Mouse (Mus musculus) left cerebral cortex, postnatal 25 days (tissue): ENCODE measurements around the gene Prl3c1. TPM values are rescaled to one million over a fixed set of nuclear protein-coding genes. Genes with fewer than 3 reads are reported as not detected.
"Not testable (repeated sequence)": the region's sequence is repeated elsewhere in the genome, so short reads cannot be mapped to it uniquely, and the experiment has no call there.

Source experiments
- DNase-seq, 2 experiments: peaks; one replicate each; pipeline ENCODE4 v3.0.0; 2022; ENCODE audit warnings: low spot score in 2 of 2, mixed read lengths in 1 of 2
- intact Hi-C: fragments of 180-260 bp; cut with DNase I; formaldehyde crosslinking; loops from one replicate; pipeline ENCODE4 v1.15.1; 2025
- total RNA-seq, 2 experiments: library from RNA; stranded (reverse); gene quantifications; 2 replicates each; pipeline ENCODE4 v1.2.3; 2021

Gene Prl3c1
- total RNA-seq, result not detected

DNA sequence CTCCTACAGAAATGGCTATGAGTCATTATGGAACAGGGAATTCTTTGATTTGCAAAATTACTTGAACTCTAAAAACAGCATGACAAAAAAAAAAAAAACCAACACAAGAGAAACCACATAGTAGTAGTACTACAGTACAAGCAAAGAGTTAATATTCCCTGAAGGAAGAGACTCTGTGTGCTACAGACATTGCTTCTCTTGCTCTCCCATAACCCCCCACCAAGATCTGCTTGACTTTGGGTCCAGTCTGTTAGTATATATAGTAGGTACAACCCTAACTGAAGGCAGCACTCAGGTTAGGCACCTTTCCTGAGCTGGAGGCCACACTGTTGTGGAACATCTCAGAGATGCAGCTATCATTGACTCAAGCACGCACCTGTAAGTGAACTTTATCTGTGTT is at the start of gene Prl3c1:
Gene Prl3c1, plus strand, starts transcription at position 301 of the 400 bp plus-strand sequence.
- intact Hi-C loops, result no loop called here
- no peak for DNase-seq

DNA sequence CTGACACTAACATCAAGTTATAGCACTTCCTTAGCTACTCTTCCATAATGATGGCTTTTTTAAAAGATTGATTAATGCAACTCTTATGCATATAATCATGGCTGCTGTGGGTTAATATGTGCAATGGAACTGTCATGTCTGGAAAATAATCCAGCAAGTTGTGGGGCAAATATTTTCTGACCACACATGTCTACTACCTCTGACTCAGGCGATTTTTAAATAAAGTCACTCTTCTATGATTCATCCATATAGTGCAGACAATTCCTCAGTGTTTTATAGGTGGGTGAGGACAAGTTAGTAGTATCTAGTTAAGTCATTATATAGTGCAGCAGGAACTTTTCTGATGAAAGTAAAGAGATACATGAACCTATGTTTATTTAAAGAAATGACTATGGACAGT is 48.2 kb upstream of the Prl3c1 start:
- no peak for DNase-seq
- intact Hi-C loops, result no loop called here

DNA sequence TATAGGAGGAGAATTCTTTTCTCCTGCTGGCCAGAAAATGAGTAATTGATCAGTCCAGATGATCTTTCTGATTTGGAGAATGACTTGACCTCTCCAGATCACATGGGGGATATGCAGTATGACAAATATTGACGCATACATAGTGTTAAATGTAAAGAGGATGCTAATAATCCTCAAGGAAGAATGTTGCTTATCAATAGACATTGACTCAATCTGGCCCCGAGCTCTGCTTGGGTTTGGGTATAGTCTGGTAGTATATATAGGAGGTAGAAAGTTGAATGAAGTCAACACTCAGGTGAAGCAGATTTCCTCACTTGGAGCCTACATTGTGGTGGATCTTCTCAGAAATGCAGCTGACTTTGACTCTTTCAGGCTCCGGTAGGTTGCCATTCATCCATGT is 40.0 kb upstream of the Prl3c1 start, which contains the start of gene Prl3d3:
Gene Prl3d3, plus strand, starts transcription at position 301 of the 400 bp plus-strand sequence.
- intact Hi-C loops, DNase-seq: not testable (repeated sequence)

DNA sequence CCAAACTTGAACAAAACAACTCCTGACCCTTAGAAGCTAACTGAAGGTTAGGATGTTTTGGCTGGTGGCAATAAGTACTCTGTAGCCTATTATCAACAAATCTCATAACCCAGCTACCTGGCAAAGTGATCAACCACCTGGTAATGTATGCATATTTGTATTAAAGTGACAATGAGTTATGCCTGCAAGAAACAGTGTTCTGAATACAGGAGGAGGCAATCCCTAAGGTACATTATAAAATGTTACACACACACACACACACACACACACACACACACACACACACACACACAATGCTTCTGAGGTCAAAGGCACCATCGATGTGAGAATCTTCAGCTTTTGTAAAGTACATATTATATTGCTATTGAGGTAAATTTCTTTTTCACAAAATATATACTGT is 45.1 kb downstream of the Prl3c1 start, which contains the start of gene Prl3b1:
Gene Prl3b1, plus strand, starts transcription at position 301 of the 400 bp plus-strand sequence.
- DNase-seq, result no peak
- intact Hi-C loops, result no loop called here

Other genes starting within 250 kb of the Prl3c1 start
- gene Prl, start 139.1 kb upstream of the Prl3c1 start, total RNA-seq, result not detected
- not detected for gene Prl3d1, start 102.5 kb upstream of the Prl3c1 start, total RNA-seq
- gene Prl3d2, start 75.0 kb upstream of the Prl3c1 start, total RNA-seq, result not detected
- gene Prl3d3, start 39.9 kb upstream of the Prl3c1 start, total RNA-seq, result not detected
- gene Prl3b1, start 45.2 kb downstream of the Prl3c1 start, total RNA-seq, result not detected
- not detected for gene Prl3a1, start 62.8 kb downstream of the Prl3c1 start, total RNA-seq
- not detected for gene Prl6a1, start 116.0 kb downstream of the Prl3c1 start, total RNA-seq
- gene Prl8a2, start 149.0 kb downstream of the Prl3c1 start, total RNA-seq, result not detected
- gene Prl2b1, start 194.2 kb downstream of the Prl3c1 start, total RNA-seq, result not detected
- not detected for gene Prl8a6, start 242.0 kb downstream of the Prl3c1 start, total RNA-seq